Mouse (Mus musculus) embryonic facial prominence, embryonic 15.5 days (tissue): ENCODE measurements around the gene Krtap24-1. TPM values are rescaled to one million over a fixed set of nuclear protein-coding genes. Genes with fewer than 3 reads are reported as not detected.

Experiments used
- ATAC-seq: fragments of 200-750 bp; cut with Nextera tagmentation; 2 replicates; pipeline ENCODE4 v1.8.0; 2017; ENCODE audit warnings: low read depth, moderate TSS enrichment; ENCODE audit not compliant: insufficient number of reproducible peaks, low FRiP score, low TSS enrichment
- H3K27ac ChIP-seq: fragments of 300-500 bp; sonication (generic); replicated peaks from 2 replicates; pipeline ENCODE4 v1.5.1; 2015; ENCODE audit warnings: mild to moderate bottlenecking, inconsistent platforms
- H3K27me3 ChIP-seq: fragments of 300-500 bp; sonication (generic); 2 replicates; pipeline ENCODE4 v1.6.1; 2015; ENCODE audit warnings: inconsistent platforms
- H3K36me3 ChIP-seq: fragments of 300-500 bp; sonication (generic); 2 replicates; pipeline ENCODE4 v1.6.1; 2015; ENCODE audit warnings: mild to moderate bottlenecking, inconsistent platforms
- H3K4me1 ChIP-seq: fragments of 300-500 bp; sonication (generic); 2 replicates; pipeline ENCODE4 v1.6.1; 2015; ENCODE audit warnings: inconsistent platforms
- H3K4me2 ChIP-seq: fragments of 300-500 bp; sonication (generic); replicated peaks from 2 replicates; pipeline ENCODE4 v1.6.1; 2015; ENCODE audit warnings: mild to moderate bottlenecking, inconsistent platforms
- H3K4me3 ChIP-seq: fragments of 300-500 bp; sonication (generic); replicated peaks from 2 replicates; pipeline ENCODE4 v1.5.1; 2015; ENCODE audit warnings: mild to moderate bottlenecking, inconsistent platforms
- H3K9ac ChIP-seq: fragments of 300-500 bp; sonication (generic); 2 replicates; pipeline ENCODE4 v1.6.1; 2015; ENCODE audit warnings: inconsistent platforms
- H3K9me3 ChIP-seq: fragments of 300-500 bp; sonication (generic); replicated peaks from 2 replicates; pipeline ENCODE4 v1.6.1; 2016; ENCODE audit warnings: inconsistent platforms
- WGBS: fragments of 180-500 bp; shearing (Covaris S2); methylation state at CpG from one replicate; pipeline ENCODE4 v1.1.7; 2015; 5-methylcytosine and 5-hydroxymethylcytosine counted together
- polyA plus RNA-seq: library from polyadenylated mRNA; unstranded; fragments of >200 nt; fragmentation: Nextera tagmentation; extraction: Ambion mirVana; gene quantifications from 2 replicates; pipeline ENCODE4 v1.2.1, GENCODE M21; 2015

Gene Krtap24-1
- polyA plus RNA-seq: 0.91 and 1.5 TPM in 2 replicates

GRCm38 (mm10) chr16:88611922-88612321, at the start of gene Krtap24-1:
Krtap24-1 (minus strand) TSS chr16:88612279.
- no peaks in the 10 kb centered on the region for H3K36me3 ChIP-seq
- H3K27me3 ChIP-seq: no peaks in the 10 kb centered on the region
- no peak within 1 kb of the TSS for H3K9ac ChIP-seq
- no peak for ATAC-seq
- H3K27ac ChIP-seq: no peak within 1 kb of the TSS
- H3K4me3 ChIP-seq: no peak within 1 kb of the TSS
- no peaks in the 10 kb centered on the region for H3K4me1 ChIP-seq
- WGBS: 90% methylated on average over 8 of the region's 8 CpGs
- H3K4me2 ChIP-seq: no peak within 1 kb of the TSS
- H3K9me3 ChIP-seq: no peaks in the 10 kb centered on the region

DNA sequence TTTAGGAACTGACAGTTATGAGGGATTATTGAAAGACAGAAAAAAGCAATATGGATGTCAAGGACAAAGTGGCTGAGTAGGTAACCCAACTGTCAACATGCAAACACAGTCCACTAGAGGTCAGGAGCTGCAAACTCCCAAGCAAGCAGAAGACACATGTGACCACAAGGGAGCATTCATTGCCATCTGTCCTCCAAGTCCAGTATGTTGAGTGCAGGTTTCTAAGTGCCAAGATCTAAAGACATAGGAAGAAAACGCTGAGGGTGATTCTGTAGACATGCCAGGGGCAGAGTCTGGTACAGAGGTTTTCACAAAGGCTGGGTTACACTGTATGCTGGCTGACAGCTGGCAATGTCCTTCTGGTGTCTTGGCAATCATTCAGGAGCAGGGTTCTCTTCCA, 45.3 kb upstream of the Krtap24-1 start:
- Histone ChIP-seq H3K4me1 (no peaks in the 10 kb centered on the region), H3K9me3 (no peaks in the 10 kb centered on the region), H3K4me3 (no peak overlapping the region), H3K27me3 (no peaks in the 10 kb centered on the region), H3K9ac (no peak overlapping the region), H3K27ac (no peak overlapping the region), H3K4me2 (no peak overlapping the region), H3K36me3 (no peaks in the 10 kb centered on the region)
- no peak for ATAC-seq
- WGBS: 44% methylated on average over 1 of the region's 1 CpGs

DNA sequence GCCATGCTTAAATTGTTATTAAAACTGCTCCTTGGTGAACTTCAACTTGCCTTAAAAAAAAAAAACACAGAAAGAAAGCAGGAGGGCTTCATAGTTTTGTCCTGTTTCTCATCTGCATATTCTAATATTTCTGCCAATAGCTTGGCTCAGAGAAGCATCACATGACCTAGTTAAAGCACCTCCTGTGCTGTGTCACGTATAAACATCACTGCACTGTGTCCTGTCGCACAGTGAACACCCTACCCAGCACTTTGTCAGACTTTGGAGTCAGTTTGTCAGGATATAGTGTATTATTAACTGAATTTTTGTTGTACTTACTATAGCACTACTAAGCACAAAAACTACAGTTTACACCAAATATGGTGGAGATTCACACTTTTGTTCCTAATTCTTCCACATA, 39.9 kb upstream of the Krtap24-1 start:
- Histone ChIP-seq H3K36me3 (no peaks in the 10 kb centered on the region), H3K9me3 (no peaks in the 10 kb centered on the region), H3K4me3 (no peak overlapping the region), H3K4me2 (no peak overlapping the region), H3K27me3 (no peaks in the 10 kb centered on the region), H3K4me1 (no peaks in the 10 kb centered on the region), H3K27ac (no peak overlapping the region), H3K9ac (no peak overlapping the region)
- WGBS: 63% methylated on average over 2 of the region's 2 CpGs
- no peak for ATAC-seq

DNA sequence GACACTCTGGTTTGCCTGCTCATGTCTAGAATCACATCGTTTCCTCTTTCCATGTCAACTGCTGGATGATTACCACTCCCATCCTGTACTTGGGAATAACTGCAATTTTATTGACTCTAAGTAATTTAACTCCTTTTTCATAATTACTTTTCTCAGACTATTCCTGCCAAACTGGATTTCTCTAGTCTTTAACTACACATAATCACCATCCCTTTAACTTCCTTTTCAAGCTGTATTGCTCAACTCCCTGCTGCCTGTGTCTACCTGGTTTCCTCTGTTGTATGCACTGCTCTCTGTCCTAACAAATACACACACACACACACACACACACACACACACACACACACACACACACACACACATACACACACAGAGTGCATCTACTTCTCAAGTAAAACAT, 39.0 kb upstream of the Krtap24-1 start:
- Histone ChIP-seq H3K4me1 (no peaks in the 10 kb centered on the region), H3K4me2 (no peak overlapping the region), H3K9ac (no peak overlapping the region), H3K27ac (no peak overlapping the region), H3K27me3 (no peaks in the 10 kb centered on the region), H3K4me3 (no peak overlapping the region), H3K36me3 (no peaks in the 10 kb centered on the region), H3K9me3 (no peaks in the 10 kb centered on the region)
- no peak for ATAC-seq
- 49% methylated on average over 1 of the region's 1 CpGs for WGBS

DNA sequence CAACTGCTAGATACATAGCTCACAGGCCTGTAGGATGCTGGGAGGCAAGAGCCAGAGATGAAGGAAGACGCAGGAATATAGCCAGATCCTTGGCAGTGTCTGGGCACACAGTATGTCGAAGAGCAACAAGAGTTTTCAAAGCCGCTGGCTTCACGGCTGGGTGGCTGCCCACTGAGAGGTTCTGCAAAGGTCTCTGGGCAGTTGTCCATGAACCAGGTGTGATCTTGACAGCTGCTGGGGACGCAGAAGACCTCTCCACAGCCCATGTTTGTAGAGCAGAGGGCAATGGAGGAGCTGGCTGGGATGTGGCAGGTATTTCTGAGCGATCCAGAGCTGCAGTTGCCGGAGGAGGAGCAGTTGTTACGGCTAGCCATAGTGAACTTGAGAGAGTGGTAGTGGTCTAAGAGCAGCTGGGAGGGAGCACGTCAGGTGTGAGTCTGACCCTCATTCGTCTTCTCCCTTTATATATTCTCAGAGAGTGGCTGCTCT, 35.3 kb upstream of the Krtap24-1 start, which contains the start of gene Krtap26-1:
Krtap26-1 (minus strand) TSS at position 439 of the 489 bp plus-strand sequence.
- H3K4me2 ChIP-seq: no peak within 1 kb of the TSS
- no peak within 1 kb of the TSS for H3K4me3 ChIP-seq
- no peaks in the 10 kb centered on the region for H3K4me1 ChIP-seq
- H3K36me3 ChIP-seq: no peaks in the 10 kb centered on the region
- H3K27ac ChIP-seq: no peak within 1 kb of the TSS
- H3K27me3 ChIP-seq: no peaks in the 10 kb centered on the region
- no peak for ATAC-seq
- no peak within 1 kb of the TSS for H3K9ac ChIP-seq
- 84% methylated on average over 10 of the region's 10 CpGs for WGBS
- no peaks in the 10 kb centered on the region for H3K9me3 ChIP-seq

DNA sequence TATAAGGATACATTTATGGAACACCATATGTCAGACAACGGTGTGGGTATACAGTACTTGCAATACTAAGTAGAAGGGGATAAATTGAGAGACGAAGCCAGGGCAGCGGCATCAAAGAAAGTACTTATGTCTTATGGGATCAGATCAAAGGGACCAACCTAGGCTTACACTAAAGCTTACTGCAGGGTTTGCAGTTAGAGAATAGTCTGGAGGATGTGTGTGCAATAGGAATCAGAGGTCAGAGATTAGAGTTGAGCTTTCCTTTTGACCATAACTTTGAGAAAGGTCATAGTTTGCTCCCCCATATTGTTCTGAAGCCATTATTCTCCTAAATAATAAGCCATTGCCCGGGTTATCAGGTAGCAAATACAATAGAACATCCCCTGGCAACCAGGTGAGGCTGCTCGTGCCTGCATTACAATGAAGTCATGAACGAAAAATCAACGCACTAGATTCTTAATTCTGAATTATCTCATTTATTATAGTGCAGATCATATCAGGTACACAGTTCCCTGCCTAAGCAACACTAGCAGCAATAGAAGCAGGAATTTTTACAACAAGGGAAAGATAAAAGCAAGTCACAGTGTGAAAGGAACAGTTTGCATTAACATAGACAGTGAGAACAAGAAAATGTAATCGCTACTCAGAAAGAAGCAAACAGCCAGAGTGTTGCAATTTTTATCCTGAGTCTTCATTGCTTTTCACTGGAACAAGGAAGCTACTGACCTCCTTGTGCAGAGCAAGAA, 34.5 kb upstream of the Krtap24-1 start:
- H3K4me3 ChIP-seq: no peak overlapping the region
- H3K9ac ChIP-seq: no peak overlapping the region
- no peak overlapping the region for H3K27ac ChIP-seq
- no peak overlapping the region for H3K4me2 ChIP-seq
- H3K4me1 ChIP-seq: no peaks in the 10 kb centered on the region
- no peaks in the 10 kb centered on the region for H3K36me3 ChIP-seq
- no peak for ATAC-seq
- H3K9me3 ChIP-seq: no peaks in the 10 kb centered on the region
- WGBS: 79% methylated on average over 8 of the region's 8 CpGs
- no peaks in the 10 kb centered on the region for H3K27me3 ChIP-seq

DNA sequence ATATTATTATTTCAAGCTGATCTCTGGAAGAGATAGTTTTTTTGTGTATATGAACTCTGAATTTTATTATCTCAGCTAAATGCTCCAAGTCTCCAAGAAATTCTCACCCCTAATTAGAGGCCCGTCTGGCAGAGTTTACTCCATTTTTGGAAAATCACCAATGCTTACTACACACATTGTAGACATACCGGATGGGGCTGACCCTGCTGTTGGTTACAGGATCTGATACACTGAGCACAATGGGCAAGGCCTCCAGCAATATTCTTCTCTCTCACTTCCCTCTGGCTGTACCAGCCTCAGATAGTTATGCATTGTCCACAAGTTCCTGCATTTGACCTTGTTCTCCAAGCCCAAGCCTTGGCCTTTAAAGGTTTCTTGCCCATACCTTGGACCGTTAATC, 28.0 kb upstream of the Krtap24-1 start:
- Histone ChIP-seq H3K27me3 (no peaks in the 10 kb centered on the region), H3K9me3 (no peaks in the 10 kb centered on the region), H3K27ac (no peak overlapping the region), H3K36me3 (no peaks in the 10 kb centered on the region), H3K4me3 (no peak overlapping the region), H3K4me1 (no peaks in the 10 kb centered on the region), H3K9ac (no peak overlapping the region), H3K4me2 (no peak overlapping the region)
- no peak for ATAC-seq
- WGBS: 71% methylated on average over 3 of the region's 3 CpGs

DNA sequence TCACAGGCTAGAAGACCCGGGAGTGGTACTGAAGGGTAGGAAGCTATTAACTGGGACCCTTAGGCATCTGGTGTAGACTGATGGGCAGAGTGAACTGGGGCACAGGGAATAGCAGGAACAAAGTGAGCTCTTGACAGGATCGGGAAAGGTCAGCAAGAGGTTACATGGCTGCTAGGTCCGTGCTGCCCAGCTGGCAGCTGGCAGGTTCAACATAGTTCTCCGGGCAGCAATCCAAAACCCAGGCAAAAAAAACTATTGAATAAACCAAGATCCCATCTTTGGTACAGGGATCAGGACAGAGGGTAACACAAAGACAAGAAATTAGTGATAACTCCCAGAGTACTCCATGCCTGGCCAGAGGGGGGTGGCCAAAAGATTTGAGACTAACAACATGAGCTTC, 23.1 kb upstream of the Krtap24-1 start:
- H3K36me3 ChIP-seq: no peaks in the 10 kb centered on the region
- H3K9ac ChIP-seq: no peak overlapping the region
- no peak for ATAC-seq
- no peaks in the 10 kb centered on the region for H3K4me1 ChIP-seq
- no peak overlapping the region for H3K4me3 ChIP-seq
- H3K27ac ChIP-seq: no peak overlapping the region
- no peak overlapping the region for H3K4me2 ChIP-seq
- WGBS: 33% methylated on average over 4 of the region's 4 CpGs
- no peaks in the 10 kb centered on the region for H3K9me3 ChIP-seq
- no peaks in the 10 kb centered on the region for H3K27me3 ChIP-seq

DNA sequence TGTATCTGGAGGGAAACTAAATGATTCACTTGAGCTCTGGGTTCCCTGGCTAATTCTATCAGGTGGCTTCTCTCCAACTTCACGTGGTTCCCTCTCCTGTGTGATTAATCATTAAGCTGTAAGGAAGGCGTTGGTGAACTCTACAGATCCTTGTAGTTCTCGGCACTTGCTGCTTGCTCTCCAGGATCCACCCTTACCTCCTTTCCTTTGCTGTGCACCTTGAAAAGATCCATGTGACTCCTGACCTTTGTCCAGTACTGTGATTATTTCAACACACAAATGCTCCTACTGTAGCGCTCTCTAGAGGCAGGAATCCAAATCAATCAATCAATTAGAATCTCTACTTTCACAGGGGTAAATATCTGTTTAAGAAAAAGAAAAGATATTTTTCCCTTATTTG, 19.4 kb upstream of the Krtap24-1 start:
- H3K4me1 ChIP-seq: no peaks in the 10 kb centered on the region
- H3K27me3 ChIP-seq: no peaks in the 10 kb centered on the region
- no peak overlapping the region for H3K9ac ChIP-seq
- no peak overlapping the region for H3K4me3 ChIP-seq
- WGBS: 70% methylated on average over 4 of the region's 4 CpGs
- no peaks in the 10 kb centered on the region for H3K9me3 ChIP-seq
- H3K4me2 ChIP-seq: no peak overlapping the region
- no peak overlapping the region for H3K27ac ChIP-seq
- no peak for ATAC-seq
- H3K36me3 ChIP-seq: no peaks in the 10 kb centered on the region

GRCm38 (mm10) chr16:88627566-88627965, 15.5 kb upstream of the Krtap24-1 start, which contains the start of gene 2310079G19Rik:
2310079G19Rik (minus strand) TSS chr16:88627666.
- 85% methylated on average over 4 of the region's 4 CpGs for WGBS

DNA sequence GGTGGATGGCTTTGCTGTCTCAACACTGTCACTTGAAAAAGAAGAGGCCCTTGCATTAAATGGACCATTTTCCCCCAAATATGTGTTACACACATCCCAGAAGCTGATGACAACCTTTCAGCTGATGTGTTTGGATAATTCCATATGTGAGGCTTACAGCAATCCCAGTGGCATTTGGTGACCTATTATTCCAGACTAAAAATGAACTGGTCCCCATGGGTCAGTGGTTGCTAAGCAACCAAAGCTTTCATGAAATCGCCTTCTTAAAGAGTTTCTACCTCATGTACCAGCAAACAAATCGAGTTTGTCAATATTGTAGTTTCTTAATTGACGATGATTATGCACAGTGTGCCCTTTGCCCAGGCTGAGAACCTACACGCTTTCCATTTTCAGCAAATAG, 633 bp upstream of the Krtap24-1 start:
- H3K27ac ChIP-seq: no peak overlapping the region
- H3K4me3 ChIP-seq: no peak overlapping the region
- no peaks in the 10 kb centered on the region for H3K9me3 ChIP-seq
- no peaks in the 10 kb centered on the region for H3K27me3 ChIP-seq
- no peaks in the 10 kb centered on the region for H3K36me3 ChIP-seq
- H3K4me1 ChIP-seq: no peaks in the 10 kb centered on the region
- no peak for ATAC-seq
- H3K4me2 ChIP-seq: no peak overlapping the region
- no peak overlapping the region for H3K9ac ChIP-seq
- 79% methylated on average over 4 of the region's 4 CpGs for WGBS

More at GRCm38 (mm10) chr16:88627566-88627965, 15.5 kb upstream of the Krtap24-1 start, which contains the start of gene 2310079G19Rik:
- Histone ChIP-seq H3K4me2 (no peak within 1 kb of the TSS), H3K27me3 (no peaks in the 10 kb centered on the region), H3K9ac (no peak within 1 kb of the TSS), H3K4me3 (no peak within 1 kb of the TSS), H3K36me3 (no peaks in the 10 kb centered on the region), H3K9me3 (no peaks in the 10 kb centered on the region), H3K4me1 (no peaks in the 10 kb centered on the region), H3K27ac (no peak within 1 kb of the TSS)
- no peak for ATAC-seq

GRCm38 (mm10) chr16:88604570-88604969, 7.5 kb downstream of the Krtap24-1 start:
- Histone ChIP-seq H3K4me3 (no peak overlapping the region), H3K9ac (no peak overlapping the region), H3K27me3 (no peaks in the 10 kb centered on the region), H3K36me3 (no peaks in the 10 kb centered on the region), H3K27ac (no peak overlapping the region), H3K9me3 (no peaks in the 10 kb centered on the region), H3K4me2 (no peak overlapping the region), H3K4me1 (0 out of 2 replicates have a peak, but pooled peaks cover 5% of the 10 kb centered on the region)
- no peak for ATAC-seq
- 91% methylated on average over 6 of the region's 6 CpGs for WGBS
